Mouse (Mus musculus) cerebellum, adult 8-10 months (tissue): ENCODE measurements around the gene Prl2c1.
"Not testable (repeated sequence)": the region's sequence is repeated elsewhere in the genome, so short reads cannot be mapped to it uniquely, and the experiment has no call there.

Experiments used
- DNase-seq: peaks from one replicate; pipeline ENCODE4 v3.0.0; 2022

The Prl2c1 gene

GRCm38 (mm10) chr13:27849042-27849441 lies at the start of gene Prl2c1:
Gene Prl2c1, plus strand, starts transcription at chr13:27849342.
- no peak for DNase-seq

GRCm38 (mm10) chr13:27801354-27801753 lies 47.8 kb upstream of the Prl2c1 start, which contains the start of gene Prl2a1:
Gene Prl2a1, plus strand, starts transcription at chr13:27801654.
- DNase-seq = no peak

DNA sequence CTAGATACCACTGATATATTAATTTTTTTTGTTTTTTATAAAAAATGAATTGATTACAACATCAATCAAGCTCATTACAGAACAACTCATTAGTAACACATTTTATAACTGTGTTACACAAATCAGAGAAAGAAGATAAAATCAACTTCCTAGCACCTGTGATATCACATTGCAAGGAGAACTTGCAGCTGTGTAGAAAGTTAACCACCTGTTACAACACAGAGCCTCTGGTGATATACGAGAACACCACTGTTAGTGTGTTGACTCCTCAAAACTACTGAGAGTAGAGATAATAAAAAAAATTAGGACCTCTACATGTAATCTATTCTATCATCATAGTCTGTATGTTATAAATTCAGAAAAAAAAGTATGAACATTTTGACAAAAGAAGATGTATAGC lies 46.4 kb upstream of the Prl2c1 start:
- no peak for DNase-seq

- DNase-seq = not testable (repeated sequence)
Measured at GRCm38 (mm10) chr13:27904236-27904635, 55.1 kb downstream of the Prl2c1 start.
